Mouse (Mus musculus) heart, postnatal 10 days (tissue): ENCODE measurements at regions not wholly inside any gene's neighbourhood (a gene's known extent, or its start where the extent isn't known, plus 50 kb on each side); places are given as distances from the start of the nearest gene placed in this dataset.

Experiments
- DNase-seq, 2 experiments: peaks; one replicate each; pipeline ENCODE4 v3.0.0; 2021
- intact Hi-C: fragments of 180-260 bp; cut with DNase I; formaldehyde crosslinking; loops from one replicate; pipeline ENCODE4 v1.15.1; 2025

DNA sequence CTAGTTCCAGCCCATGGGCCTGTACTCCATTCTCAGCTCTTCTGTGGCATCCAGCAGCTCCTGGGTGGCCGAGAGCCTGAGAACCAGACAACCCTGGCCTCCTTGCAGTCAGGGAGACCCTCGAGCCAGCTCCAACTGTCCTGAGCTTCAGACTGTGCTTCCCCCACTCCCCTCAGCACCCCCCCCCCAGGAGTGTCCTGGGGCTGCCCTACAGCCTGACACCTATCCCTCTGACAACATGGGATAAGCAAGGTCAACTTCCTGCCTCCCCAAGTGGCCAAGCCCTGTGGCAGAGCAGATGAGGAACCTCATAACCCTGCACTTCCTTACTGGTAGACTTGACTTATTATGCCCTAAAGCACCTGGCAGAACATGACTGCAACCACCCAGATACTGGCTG, 823.1 kb upstream of the Tenm2 start:
- intact Hi-C loops, result no loop called here

DNA sequence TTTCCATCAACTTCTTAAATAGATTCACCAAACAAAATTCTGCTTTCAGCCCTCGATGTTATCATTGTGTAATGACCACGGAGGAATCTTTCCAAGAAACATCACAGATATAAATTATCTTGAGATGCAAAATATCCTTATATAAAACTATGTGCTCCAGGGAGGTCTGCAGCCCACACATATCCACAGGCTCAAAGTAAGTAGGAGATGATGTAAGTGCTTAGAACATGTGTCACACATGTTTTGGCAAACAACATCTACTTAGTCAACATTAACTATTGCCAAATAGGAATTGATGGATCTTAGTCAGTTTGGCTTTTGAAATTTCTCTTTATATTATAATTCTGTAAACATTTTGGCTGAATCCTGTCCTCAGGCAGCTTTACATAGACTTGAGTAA, 800.8 kb upstream of the Tenm2 start:
- intact Hi-C loops, result no loop called here
- DNase-seq, result no peak

More for the DNA sequence above, 823.1 kb upstream of the Tenm2 start:
- DNase-seq, result no peak

DNA sequence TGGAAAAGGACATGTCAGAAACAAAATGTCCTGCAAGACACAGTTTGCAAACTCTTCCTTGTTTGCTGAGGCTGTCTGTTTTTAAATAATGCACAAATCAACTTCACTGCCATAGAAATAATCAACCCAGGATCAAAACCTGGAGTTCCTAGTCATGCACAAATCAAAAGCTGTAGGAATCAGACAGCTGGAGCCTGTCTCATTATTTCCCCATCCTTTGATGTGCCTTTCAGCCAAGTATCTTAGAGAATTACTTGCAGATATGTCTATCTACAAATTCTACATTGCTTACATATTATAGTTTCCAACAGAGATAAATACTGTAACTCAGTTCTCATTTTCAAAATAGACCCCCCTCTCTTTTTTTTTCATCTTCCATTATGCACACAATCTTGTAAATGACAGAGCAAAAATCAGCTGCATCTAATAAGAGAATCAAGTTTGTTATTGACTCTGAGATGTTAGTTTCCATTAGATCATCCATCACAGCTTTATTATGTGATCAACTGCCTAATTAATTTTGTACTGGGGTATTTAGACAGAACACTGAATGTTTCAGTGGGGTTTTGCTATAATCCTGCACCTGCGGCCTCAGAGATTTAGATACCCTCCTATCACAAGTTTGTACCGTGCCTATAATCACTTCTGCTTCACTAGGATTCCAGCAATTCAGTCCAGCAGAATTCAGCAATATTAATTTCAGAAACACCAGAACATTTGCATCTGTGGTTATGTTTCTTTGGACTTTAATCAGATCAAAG, 798.9 kb upstream of the Tenm2 start:
- intact Hi-C loops, result no loop called here
- DNase-seq, result no peak

DNA sequence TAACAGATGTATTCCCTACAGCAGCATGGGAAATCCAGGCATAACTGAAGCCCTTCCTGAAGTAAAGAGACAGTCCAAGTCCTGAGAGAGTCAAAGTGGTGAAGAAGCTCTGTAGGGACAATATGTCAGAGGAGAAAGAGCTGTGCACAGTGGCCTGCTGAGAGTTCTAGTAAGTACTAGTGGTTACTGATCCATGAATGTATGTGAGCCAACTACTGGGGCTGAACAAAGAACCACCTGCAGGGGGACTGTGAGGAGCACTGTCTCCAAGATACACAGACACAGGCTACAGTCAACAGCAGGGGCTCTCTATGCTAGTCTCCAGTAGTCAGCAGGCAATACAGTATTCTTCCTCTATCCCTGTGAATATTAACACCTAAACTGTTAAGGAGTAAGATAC, 785.9 kb upstream of the Tenm2 start:
- intact Hi-C loops, result no loop called here
- no peak for DNase-seq

DNA sequence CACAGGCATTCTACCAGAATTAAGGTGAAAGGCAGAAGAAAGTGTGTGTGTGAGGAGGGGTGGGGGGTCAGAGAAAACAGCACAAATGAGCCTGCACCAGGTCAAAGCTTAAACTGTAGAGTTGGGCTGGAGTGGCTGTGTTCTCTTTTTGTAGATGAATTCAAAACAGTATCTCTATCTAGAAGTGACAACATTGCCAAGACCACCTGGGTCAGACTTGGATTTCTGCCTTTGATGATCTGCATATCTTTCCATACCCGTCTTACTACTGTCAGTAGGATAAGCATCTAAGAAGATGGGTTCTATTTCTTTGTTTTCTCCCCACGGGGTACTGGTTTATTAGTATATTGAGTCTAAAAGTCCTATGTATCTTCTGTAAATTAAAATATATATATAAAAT, 742.4 kb upstream of the Tenm2 start:
- intact Hi-C loops, result no loop called here

DNA sequence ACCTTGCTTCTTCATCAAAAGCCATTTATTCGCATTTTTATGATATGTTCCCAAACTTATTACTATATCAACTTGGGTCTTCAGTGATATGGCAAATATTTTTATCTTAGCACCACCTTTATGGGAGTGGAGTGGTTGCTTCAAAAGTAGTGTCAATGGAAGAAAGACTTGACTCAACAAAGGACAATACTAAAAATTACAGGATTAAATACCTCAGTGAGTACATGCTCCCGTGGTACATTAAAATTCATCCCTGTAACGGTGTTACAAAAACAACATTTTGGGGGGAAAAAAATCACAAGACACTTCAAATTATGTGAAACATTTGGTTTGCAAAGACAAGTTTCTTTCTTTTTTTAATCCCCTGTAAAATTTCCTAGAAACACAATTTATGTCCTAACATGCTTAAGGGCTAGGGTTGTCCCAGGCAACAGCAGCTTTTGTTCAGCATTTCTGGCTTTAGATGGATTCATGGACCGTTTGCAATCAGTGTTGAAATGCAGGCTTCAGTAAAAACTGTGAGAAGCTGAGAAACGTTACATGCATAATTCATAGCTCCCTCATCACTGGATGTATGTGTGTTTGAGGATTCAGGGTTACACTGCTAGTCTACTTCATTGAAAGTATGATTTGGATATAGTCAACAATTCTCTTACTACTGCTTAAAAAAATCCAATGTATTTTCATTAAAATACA, 700.8 kb upstream of the Tenm2 start:
- intact Hi-C loops, result no loop called here
- DNase-seq, result no peak

More for the DNA sequence above, 742.4 kb upstream of the Tenm2 start:
- no peak for DNase-seq

DNA sequence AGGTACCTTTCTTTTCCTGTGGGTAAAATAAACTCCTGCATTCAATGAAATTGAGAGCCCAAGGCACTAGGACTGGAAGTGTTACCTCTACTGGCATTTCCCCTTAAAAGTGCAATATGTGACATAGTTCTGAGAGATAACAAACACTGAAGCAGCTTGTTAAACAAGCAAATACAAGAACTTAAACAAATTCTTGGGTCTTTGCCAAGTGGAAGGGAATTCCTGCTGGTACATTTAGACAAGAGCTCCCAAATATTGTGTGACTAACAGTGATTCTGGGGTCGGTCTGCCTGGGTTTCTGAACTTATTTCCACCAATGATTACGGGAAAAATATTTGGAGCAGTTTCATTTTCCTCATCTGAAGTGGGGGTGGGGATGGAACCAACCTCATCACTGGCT, 677.4 kb upstream of the Tenm2 start:
- intact Hi-C loops, result no loop called here
- no peak for DNase-seq

DNA sequence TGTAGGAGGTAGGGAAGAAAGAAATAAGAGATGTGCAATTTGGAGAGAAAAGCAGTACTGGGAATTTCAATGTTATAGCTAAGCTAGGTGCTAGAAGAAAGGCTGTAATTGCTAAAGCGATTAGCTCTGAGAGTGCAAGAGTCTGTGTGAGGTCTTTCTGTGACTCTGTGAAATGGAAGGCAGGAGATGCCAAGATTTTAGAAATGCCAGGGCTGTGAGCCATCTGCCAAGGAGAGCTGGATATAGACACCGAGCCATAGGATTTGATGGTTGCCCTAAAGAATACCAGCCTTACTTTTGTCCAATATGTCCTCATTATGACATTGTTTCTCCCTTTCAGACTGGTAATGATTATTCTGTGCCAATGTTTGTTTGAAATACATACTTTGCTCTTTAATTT, 669.2 kb upstream of the Tenm2 start:
- no peak for DNase-seq
- intact Hi-C loops, result no loop called here

DNA sequence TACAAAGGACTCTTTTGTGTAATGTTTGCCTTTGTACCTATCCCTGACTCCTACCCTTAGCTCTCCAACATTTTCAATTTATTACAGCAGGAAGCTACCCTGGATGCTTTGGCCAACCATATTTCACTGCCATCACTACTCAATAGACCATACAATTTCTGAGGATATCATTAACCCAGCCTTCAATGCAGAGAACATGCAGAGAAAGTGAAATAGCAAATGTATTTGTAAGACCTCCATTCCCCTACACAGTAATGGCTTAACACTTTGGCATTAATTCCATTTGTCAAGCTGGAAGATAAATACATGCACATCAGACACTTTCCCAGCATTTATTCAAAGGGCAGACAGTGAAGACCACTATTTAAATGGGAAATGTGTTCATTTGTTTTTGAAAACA, 661.9 kb upstream of the Tenm2 start:
- no peak for DNase-seq
- intact Hi-C loops, result no loop called here

DNA sequence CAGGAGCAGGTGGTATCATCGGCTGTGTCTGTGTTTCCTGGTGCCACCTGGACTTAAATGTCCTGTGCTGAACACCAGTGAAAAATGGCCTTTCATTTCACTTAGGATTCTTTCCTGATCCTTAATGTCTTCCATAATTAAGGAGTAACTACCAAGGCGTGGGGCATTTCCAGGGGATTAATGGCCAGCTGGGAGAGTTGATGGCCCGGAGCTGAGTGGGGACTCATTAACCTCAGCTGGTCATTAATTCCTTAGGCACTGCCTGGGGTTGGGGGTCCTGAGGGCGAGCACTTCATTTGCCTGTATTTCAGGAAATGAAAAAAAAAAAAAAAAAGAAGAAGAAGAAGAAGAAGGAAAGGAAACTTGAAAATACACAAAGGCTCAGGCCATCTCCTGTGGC, 647.0 kb upstream of the Tenm2 start:
- no peak for DNase-seq
- intact Hi-C loops, result no loop called here

DNA sequence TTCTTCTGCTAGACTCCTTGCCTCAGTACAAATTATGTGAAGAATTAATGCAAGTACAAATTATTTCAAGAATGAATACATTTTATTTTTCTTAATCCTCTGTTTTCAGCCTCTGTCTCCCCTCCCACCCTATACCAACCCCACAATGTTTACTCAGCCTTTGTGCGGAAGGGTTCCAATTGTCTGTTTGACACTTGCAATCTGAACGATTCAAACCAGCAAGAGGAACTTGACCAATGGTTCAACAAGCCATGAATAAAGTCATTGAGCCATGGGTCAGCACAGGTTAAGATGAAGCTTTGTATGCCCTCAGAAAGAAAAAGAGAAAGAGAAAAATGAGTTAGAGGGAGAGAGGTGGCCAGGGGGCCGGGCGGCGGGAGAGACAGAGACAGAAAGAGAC, 601.5 kb upstream of the Tenm2 start:
- intact Hi-C loops, result no loop called here
- no peak for DNase-seq

DNA sequence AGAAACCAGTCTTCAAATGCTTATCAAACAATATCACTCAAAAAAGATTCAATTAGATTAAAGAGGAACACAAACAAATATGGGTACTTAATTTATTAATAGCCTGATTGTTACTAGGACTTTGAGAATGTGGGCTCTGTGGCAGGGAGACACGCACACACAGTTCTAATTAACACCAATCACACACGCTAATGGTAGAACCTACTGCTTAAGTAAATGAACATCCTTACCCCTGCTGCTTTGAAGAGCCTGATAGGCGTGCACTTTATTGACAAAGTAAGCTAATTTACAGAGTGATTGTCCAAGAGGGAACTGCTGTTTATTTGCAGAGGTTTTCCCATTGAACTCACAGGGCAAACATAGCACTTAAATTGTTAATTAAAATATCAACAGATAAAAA, 595.2 kb upstream of the Tenm2 start:
- intact Hi-C loops, result no loop called here

DNA sequence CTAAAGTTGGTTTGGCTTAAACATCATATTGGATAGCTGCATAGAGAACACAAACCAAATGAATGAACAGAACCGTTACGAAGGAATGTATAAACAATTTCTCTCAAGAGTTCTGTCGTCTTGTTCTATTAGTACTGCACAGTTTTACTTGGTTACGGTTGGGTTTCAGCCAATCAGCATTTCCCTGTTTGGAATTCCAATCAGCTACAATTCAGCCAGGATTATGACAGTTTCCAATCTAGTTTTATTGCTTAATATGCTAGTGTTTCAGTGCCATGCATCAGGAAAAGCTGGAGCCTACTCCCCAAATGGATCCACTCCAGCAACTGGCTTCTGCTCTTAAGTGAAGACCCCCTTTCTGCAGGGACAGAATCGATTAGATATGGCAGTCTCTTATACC, 571.0 kb upstream of the Tenm2 start:
- intact Hi-C loops, result no loop called here
- DNase-seq, result no peak

More for the DNA sequence above, 595.2 kb upstream of the Tenm2 start:
- no peak for DNase-seq

DNA sequence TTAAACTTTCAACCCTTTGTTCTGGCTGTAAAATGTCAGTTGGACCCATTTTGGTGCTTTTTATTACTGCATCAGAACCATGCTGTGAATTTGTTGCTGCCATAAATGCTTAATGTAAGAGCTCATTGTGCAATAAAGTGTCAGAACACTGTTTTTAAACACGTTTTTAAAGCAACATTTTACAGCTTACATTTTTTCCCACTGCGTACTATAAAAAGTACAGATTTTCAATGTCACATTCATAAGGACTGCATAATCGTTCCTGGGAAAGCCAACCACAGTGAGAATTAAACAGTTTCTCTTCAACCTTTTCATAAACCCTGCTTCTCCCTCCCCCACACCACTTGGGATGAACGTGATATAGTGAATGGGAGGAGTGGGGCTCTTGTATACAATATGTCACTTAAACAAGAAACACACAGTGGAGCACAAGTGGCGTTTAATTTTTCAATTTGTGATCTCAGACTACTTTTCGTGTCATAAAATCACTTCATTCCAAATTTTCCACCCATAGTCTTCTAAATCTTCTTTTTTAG, 563.1 kb upstream of the Tenm2 start:
- no peak for DNase-seq
- intact Hi-C loops, result no loop called here

DNA sequence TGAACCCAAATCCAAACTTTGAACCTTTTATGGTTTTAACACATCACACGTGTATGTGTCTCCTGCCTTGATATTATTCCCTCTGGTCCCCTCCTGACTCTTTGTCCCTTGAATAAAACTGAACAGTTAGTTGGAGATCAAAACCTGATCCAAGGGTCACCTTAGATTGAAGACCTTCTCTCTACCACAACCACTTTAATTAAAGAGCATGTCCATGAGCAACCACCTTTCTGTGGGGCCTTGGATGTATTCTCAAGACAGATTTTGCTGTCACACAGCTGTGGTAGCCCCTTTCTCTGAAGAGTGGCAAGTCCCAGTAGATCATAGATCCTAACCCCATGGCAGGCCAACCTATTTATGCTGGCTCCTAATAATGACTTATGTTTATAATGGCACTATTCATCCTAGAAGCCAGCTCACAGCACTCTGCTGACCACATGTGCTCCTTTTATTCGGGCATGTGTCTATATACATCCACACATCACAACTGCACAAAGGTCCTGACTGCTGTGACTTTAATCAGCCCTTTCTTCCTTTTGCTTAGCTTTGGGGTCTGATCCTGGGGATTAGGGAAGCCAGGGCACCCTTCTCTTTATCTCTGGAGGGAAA, 536.8 kb upstream of the Tenm2 start:
- DNase-seq, result no peak
- intact Hi-C loops, result no loop called here

DNA sequence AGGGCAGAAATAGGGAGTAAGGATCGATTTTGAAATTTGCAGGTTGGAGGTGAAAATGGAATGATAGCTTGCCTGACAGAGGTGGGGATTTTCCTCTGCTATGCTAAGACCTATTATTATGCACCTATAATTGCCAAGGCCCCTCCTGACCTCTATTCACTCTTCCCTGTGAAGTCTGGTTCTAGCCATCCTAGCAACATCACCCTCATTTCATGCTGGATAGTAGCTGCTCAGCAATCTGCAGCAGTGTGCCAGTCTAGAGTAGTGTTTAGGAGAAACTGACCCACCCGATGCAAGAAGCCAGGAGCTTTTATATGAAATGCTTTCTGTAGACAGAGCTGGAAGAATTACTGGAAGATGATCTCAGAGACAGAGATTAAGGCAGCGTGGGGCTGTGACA, 535.1 kb upstream of the Tenm2 start:
- intact Hi-C loops, result no loop called here
- no peak for DNase-seq

DNA sequence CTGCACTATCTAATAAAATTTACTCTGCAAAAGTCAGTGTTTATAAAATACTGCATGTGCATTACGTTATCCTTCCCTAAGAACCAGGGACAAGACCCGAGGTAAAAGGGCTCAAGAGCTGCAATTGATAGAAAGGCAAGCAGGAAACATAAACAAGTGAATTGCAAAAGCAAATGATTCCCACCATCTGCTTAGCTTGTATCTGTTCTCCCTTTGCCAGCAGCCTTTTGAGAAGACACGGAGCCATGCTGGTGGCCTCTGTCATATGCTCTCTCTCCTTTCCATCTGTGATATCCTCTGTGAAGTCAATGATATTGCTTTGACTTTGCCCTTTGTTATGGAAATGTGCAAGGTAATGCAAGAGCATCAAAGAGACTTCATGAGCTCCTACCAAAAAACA, 532.4 kb upstream of the Tenm2 start:
- intact Hi-C loops, result no loop called here
- DNase-seq, result no peak

DNA sequence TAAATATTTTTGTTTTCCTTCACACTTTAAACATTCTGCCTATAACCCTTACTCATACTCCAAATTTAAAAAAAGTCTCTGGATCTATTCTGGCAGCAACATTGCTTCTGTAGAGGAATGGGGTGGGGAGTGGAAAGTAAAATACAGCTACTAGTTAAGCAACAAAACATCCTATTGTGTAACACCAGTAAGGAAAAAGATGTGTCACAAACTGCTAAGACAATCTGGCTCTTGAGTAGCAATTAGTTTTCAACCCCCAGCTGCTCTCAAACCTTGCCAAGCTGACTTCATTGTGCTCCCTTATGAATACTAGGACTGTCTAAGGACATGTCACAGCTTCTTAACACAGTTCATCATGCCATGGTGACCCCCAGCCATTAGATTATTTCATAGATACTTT, 500.2 kb upstream of the Tenm2 start:
- intact Hi-C loops, result no loop called here
- DNase-seq, result peak; percentile 6 to 9

DNA sequence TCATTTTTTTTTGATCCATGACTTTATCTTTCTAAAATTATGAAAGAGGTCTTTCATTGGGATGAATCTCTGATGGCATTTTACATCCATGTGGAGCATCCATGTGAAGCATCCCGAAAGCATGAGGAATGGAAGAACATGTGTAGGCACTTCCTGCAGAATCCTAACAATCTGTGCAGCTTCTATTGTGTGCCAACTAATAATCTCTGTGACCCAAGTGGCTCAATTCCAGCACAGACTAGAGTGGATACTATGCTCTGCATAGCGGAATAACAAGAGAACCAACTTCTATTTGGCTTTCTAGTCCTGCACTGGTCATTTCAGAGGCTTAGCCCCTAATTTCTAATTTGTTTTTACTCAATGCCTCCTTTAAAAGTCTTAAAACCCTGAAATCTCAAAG, 499.7 kb upstream of the Tenm2 start:
- intact Hi-C loops, result no loop called here
- DNase-seq, result no peak

DNA sequence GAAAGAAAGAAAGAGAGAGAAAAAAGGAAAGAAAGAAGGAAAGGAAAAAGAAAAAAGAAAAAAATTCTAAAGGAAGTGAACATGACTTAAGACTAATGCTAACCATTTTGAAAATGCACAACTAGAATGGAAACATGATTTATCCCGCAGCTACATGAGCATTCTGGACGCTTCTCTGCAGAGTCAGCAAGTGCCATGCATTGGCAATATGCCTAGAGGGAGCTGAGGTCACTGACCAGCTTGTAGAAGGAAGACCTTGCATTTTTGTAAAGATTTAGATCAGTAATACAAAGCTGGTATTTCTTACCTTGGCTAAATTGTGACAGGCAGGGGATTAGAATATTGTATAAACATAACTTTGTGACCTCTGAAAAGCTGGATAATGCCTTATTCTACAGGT, 461.2 kb upstream of the Tenm2 start:
- intact Hi-C loops, result no loop called here
- no peak for DNase-seq

DNA sequence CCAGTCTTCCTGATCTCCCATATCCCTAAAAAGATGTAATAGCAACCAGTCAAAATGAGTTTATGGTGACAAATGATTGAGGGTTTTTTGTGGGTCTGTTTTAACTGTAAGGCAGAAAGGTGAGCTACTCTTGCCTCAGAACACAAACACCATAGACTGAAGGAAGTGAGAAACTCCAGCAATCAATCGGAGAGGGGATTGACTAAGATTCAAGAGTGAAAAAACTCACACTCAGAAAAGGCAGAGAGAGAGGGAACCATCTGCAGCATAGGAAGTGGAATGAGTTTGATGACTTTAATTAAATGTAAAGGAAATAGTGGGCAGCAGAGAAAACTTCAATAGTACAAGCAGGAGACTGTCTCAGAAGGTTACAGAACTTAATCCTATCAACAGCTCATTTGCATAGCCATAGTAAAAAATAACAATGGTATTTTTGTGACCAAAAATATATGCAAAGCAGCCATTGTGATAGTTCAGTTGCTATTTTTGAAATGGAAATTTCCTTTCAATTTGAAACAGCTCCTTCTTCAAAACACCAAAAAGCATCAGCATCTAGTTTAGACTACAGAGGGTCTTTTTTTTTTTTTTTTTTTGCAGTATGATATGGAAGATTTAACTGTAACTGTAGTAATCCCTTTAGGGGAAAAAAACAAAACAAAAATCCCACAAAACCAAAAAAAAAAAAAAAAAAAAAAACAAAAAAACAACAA, 442.9 kb upstream of the Tenm2 start:
- intact Hi-C loops, result no loop called here
- DNase-seq, result no peak
